Mouse (Mus musculus) ES-E14 (cell line): Measurements from ENCODE around the gene Antxr1.

Source experiments
- HCFC1 ChIP-seq: IDR thresholded peaks from 2 replicates; pipeline ENCODE4 v1.6.1; 2012; ENCODE audit warnings: low read length, inconsistent platforms, borderline replicate concordance; ENCODE audit not compliant: insufficient read depth
- MAFK ChIP-seq: IDR thresholded peaks from 2 replicates; pipeline ENCODE4 v1.6.1; 2014; ENCODE audit warnings: mild to moderate bottlenecking, low read depth, low read length, inconsistent platforms; ENCODE audit not compliant: insufficient read depth

DNA sequence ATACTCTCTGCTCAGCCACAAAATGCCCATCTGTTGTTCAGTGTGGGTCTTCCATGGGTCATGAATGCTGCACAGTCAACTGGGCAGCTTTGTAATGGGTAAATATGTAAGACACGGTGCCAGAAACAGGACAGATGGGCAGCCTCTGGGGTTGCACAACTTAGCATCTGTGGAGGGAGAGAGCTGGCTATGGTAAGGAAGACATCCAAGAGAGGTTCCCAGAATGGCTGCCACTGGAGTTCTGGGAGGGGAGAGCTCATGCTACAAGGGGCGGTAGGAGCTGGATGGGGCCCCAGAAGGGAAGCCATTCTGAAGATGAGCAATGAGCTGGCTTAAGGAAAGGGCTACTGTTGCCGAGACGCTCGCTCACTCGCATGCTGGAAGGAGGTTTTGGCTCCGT lies 58.7 kb downstream of the Antxr1 start:
- TF ChIP-seq MAFK: no peak
- no peak for TF ChIP-seq HCFC1
